Mouse (Mus musculus) brown adipose tissue, adult 24 weeks (tissue): Measurements from ENCODE around the gene Crtap. TPM values are rescaled to one million over a fixed set of nuclear protein-coding genes. Genes with fewer than 3 reads are reported as not detected.
"Not testable (repeated sequence)": the region's sequence is repeated elsewhere in the genome, so short reads cannot be mapped to it uniquely, and the experiment has no call there.

ENCODE experiments used
- H3K27ac ChIP-seq: fragments of 200-500 bp; replicated peaks from 2 replicates; pipeline ENCODE4 v1.5.1; 2012; ENCODE audit warnings: low read depth, mild to moderate bottlenecking, low read length
- H3K4me1 ChIP-seq: fragments of 200-500 bp; 2 replicates; pipeline ENCODE4 v1.6.1; 2012; ENCODE audit warnings: low read length, mixed read lengths; ENCODE audit not compliant: control insufficient read depth, insufficient read depth, insufficient read length
- H3K4me3 ChIP-seq: fragments of 200-500 bp; 2 replicates; pipeline ENCODE4 v1.5.1; 2012; ENCODE audit warnings: low read depth, mild to moderate bottlenecking, low read length, moderate library complexity; ENCODE audit not compliant: insufficient read depth
- polyA plus RNA-seq: library from polyadenylated mRNA; stranded (reverse); fragments of >200 nt; gene quantifications from 2 replicates; pipeline ENCODE4 v1.2.4, GENCODE M21; 2012; ENCODE audit not compliant: missing spikeins, insufficient read depth, insufficient read length

Gene Crtap
- polyA plus RNA-seq, 1 experiment, result 53.4 TPM

DNA sequence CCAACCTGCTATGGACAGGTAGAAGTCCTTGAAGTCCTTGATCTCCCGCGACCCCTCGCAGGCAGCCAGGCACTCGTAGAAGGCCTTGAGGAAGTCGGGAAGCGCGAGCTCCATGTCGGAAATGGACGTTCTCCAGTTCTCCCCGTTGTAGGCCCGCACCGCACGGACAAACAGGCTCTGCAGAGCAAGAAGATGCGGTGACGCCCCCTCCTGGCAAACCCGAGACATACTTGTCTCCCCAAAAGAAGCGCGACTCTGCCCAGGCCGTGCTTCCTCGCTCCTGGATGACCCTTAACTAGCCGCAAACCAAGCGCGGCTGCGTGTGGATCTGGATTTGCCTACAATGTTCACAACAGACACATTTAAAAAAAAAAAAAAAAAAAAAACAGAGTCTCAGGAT lies 5.8 kb downstream of the Crtap start:
- 0 out of 2 replicates have a peak, but pooled peaks cover 8% of the 10 kb centered on the region for H3K4me1 ChIP-seq
- no peak overlapping the region for H3K27ac ChIP-seq
- no peak overlapping the region for H3K4me3 ChIP-seq

DNA sequence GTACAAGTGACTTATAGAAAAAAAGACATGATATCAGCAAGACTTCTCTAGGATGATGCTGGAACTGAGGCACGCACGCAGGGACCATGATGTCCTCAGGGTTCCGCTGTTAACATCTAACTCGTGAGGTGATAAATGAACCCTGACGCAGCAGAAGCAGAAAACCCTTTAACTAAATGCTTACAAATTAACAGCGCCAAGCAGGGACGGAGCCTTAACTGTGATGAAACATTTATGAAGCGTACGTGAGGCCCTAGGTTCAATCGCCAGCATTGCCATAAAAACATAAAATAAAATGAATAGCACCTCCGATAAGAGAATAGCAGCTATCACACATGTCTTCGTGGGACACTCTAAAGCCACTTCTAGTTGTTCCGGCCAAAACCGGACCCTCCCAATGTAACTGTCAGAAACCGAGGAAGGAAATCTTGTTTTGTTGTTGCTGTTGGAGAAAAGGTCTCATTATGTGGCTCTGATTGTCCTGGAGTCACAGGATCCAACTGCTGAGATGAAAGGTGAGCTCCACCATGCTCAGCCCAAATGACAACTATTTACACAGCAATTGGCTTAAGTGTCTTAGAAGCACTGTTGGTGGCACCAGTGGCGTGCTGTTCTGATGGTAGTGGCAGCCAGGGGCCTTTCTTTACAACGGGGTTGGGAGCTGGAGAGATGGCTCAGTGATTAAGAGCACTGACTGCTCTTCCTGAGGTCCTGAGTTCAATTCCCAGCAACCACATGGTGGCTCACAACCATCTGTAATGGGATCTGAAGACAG lies 7.4 kb downstream of the Crtap start:
- H3K27ac ChIP-seq, result no peak overlapping the region
- H3K4me1 ChIP-seq, result 0 out of 2 replicates have a peak, but pooled peaks cover 3% of the 10 kb centered on the region
- no peak overlapping the region for H3K4me3 ChIP-seq

DNA sequence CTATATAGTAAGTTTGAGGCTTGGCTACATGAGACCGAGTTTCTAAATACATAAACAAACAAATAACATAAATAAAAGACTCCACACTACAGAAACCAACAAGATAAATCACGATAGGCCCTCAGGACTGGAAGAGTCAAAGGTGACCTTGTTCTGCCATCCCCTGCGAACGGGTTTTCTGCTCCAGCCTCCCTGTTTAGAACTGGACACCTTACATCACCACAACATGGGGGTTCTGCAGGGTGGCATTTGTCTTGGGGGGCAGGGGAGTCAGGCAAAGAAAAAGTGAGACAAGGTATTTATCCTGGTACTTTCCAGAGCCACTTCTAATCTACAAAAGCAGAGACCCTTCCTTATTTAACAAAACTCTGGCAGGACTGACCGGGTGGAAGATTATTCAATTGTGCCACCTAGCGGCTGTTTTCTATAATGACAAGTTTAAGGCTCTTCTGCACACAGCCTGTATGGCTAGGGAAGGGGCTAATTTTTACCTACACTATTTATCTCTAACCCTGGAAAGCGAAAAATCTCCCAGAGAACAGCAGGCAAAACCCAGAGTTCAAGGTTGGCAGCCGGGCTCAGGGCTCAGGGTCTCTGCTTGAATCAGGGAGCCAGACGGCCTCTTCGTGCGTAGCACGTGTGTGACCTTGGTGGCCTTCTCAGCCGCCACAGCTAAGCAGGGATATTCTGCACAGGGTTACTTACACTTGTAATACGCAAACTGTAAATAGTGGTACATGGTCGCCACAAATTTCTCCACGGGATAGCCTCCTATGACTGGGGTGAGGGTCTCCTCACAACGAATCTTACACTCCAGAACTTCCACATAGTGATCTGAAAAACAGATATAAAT lies 9.4 kb downstream of the Crtap start:
- Histone ChIP-seq H3K27ac (no peak overlapping the region), H3K4me3 (no peak overlapping the region), H3K4me1 (no peaks in the 10 kb centered on the region)

DNA sequence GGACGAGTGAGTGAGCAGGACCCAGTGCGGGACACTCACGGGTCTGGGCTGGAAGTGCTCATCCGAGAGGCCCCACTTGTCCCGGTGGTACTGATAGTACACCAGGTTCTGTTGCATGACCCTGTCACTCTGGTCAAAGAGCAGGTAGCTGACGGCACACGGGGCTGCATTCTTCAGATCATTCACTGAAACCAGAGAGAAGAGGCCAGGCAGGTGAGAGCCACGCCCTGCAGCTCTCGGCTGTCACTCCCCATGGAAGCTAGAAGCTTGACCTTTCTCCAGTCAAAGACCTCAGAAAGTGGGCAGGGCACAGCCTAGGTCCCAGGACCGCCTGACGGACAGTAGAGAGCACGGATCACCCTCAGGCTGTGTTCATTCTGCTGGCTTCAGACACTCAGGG lies 10.6 kb downstream of the Crtap start:
- H3K4me1 ChIP-seq, result no peaks in the 10 kb centered on the region
- no peak overlapping the region for H3K27ac ChIP-seq
- no peak overlapping the region for H3K4me3 ChIP-seq

DNA sequence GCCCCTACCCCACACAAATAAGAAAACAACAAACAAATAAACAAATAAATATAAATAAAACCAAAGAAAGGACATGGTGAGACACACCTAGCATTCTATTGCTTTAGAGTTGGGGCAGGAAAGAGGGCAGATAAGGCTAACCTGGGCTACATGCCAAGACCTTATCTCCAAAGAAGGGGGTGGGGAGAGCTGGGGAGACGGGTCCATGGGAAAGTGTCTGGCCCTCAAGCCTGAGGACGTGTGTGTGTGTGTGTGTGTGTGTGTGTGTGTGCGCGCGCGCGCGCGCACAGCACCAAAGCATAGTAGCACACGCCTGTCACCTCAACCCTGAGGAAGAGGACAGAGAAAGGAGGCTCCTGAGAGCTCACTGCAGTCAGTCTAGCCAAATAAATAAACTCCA lies 13.3 kb downstream of the Crtap start:
- H3K27ac ChIP-seq, result no peak overlapping the region
- no peaks in the 10 kb centered on the region for H3K4me1 ChIP-seq
- no peak overlapping the region for H3K4me3 ChIP-seq

DNA sequence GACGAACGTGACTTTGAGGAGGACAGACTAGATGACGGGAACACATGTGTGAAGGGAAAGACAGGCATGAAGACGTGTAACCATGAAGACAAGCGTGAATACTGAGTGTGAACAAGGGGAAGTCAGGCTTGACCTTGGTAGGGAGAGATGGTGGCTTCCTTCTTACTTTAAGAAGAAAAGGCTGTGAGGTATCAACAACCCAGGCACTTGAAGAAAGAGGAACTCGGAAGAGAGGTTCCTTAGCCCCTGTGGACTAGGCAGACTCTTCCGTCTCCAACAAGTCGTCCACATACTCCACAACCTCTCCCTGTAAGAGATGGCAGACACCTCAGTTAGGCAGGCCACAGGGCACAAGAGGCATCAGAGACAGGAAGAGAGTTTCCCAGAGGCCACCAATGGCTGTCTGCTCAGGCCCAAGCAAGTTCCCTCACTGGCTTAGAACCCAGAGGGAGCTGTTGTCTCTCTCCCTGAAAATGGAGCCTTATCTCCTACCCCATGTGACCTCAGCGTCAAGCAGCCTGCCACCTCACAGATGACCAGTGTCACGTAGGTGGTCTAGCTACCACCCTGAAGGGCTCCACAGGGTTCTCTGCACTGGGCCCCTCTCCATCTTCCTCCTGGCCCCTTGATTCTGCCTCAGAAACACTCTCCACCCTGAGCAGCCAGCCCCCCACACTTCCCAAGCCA lies 15.1 kb downstream of the Crtap start:
- Histone ChIP-seq H3K4me1 (no peaks in the 10 kb centered on the region), H3K27ac (no peak overlapping the region), H3K4me3 (no peak overlapping the region)

DNA sequence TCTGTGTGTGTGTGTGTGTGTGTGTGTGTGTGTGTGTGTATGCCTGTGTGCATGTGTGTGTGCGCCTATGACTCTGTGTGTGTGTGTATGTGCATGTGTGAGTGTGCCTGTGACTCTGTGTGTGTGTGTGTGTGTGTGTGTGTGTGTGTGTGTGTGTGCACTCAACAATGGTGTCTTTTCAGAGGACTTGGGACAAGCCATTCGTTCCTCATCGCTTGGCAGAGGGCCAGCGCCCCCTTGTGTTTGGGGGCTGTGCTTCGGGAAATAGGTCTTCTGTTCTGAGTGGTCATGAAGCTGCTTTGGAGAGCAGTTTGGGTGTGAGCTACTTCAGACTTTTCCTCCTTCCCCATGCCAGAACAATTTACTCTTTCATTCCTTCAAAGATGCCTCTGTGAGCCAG lies 18.8 kb downstream of the Crtap start:
- H3K27ac ChIP-seq, H3K4me1 ChIP-seq, H3K4me3 ChIP-seq: not testable (repeated sequence)

DNA sequence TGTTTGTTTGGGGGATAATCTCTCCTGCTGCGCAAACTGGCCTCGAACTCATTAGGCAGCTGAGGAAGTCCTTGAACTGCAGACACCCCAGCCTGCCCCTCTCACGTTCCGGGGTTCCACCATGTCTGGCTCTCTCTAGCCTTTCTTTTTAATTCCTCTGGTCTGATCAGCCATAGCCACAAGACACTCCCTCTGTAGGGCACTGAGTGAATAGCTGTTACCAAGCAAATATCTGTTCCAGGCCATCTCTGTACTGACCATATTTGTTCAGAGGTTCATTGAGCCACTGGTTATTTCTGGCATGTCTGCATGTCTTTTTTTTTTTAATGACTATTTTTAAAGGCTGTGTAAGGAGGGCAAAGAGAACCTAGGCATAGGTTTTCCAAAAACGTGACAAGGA lies 21.1 kb downstream of the Crtap start:
- H3K4me3 ChIP-seq, H3K27ac ChIP-seq, H3K4me1 ChIP-seq: not testable (repeated sequence)

DNA sequence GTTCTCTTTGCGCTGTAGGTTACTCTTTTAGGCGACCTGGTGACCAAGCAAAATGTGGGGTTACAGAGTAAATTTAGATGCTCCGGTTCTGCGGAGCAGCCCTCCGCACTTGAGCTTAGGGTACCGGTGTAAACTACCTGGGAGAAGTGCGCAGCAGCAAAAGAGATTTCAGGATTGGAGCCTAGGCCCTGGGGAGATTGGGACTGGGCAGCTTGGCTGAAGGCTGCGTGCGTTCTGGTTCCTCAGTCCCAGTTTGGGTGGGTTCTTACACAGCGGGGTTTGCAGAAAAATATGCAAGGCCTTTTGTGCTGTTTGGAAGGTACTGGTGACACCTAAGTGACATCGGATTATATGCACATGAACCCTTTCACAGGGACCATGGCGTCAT lies 22.0 kb downstream of the Crtap start:
- no peak overlapping the region for H3K27ac ChIP-seq

DNA sequence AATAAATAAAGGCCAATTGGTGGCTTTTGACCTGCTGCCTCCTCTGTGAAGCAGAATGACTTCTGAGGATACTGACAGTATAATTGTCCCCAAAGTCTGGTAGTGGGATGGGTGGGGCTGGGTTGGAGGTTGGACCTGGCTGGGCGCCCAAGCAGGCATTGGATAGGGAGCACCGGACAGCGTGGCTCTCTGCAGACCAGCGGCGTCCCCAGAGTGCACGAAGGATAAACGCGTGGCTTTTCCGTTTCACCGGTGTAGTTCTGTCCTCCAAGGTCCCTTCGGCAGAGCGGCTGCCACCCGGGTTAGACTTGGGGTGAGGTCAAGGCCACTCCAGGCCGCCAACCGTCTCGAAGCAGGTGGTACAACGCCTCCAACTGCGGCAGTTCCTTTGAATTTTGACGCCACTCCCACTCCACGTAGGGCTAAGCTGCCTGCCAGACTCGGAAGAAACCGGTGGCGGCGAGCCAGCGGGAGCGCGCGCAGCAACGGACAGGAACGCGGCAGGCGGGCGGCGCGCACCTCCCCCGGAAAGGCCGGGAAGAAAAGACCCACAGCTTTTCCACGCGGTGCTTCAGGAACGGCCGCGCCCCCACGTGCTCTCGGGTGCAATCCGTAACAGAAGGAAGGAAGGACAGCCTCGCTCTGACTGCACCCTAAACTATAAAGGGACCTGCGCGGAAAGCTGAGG lies 22.5 kb downstream of the Crtap start:
- peak overlapping the region; percentile 65 for H3K4me3 ChIP-seq
- no peak overlapping the region for H3K27ac ChIP-seq
- 0 out of 2 replicates have a peak, but pooled peaks cover 3% of the 10 kb centered on the region for H3K4me1 ChIP-seq

More for the DNA sequence above, 22.0 kb downstream of the Crtap start:
- H3K4me1 ChIP-seq, result 0 out of 2 replicates have a peak, but pooled peaks cover 3% of the 10 kb centered on the region
- H3K4me3 ChIP-seq, result peak overlapping the region; percentile 65

DNA sequence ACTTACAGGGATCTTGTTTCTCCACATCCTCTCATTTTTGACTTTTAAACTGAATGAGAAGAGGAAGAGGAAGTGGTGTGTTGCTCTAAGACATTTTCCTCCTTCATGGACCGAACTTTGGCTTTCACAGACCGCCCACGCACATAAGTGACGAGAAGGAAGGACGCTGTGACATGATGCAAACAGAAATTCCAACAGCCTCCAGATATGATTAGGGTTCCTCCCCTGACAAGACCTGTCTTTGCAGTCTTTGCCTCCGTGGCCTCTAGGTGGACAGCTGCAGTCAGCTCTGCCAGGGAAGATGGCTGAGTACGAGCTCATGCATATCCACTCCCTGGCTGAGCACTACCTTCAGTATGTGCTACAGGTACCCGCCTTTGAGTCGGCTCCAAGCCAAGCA lies 60.6 kb downstream of the Crtap start, which contains the start of gene Bcl2a1c:
TSS of gene Bcl2a1c (plus strand) at position 281 of the 400 bp plus-strand sequence.
- not testable (repeated sequence) for H3K27ac ChIP-seq, H3K4me1 ChIP-seq, H3K4me3 ChIP-seq

DNA sequence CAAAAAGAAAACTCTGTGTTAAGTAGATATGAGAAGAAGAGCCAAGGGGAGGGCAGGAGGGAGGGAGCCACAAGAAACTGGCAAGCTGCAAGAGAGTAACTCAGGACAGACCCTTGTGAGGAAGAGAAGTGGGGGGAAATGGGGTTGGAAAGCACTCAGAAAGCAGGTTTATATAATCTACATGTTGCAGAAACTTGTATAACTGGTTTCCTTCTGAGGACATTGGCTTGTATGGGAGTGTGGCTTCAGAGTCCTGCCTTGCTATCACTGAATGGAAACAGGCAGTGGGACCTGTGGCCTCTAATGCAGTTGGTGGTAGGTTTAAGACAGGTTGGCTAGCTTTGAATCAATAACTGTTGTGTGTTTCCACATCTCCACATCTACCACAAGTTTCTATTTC lies 62.1 kb downstream of the Crtap start:
- H3K4me3 ChIP-seq, H3K4me1 ChIP-seq, H3K27ac ChIP-seq: not testable (repeated sequence)

DNA sequence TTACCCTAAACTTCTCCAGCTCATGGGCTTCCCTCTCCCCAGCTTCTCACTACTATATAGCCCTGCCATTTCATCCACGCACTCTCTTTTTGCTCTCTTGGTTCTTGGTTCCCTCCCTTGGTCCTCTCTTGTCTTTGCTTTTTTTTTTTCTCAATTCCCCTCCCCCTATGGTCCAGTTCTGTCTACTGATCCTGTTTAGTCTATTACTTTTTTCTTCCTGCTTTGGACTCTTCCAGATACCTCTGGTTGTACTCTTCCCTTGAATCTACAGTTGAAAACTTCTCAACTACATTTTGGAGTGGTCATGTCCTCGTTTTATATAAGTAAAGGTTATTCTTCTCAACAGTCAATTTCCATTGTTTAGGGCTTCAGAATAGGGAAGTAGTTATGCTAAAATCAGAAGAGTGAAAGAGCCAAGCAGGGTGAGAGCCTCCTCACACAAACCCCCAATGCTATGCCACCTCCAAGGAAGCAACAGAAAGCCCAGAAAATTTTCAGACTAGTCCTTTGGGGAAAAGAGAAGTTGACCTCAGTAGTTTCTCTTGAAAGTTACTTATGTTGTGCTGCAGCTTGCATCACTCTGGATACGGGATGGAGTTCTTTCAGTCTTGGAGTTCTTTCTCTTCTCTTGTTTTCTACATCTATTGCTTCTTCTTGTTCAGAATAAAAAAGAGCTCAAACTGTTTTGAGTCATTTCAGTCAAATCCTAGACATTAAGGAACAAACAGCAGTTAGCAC lies 64.3 kb downstream of the Crtap start:
- no peaks in the 10 kb centered on the region for H3K4me1 ChIP-seq
- no peak overlapping the region for H3K27ac ChIP-seq
- H3K4me3 ChIP-seq, result no peak overlapping the region
